ENCODE assay signal across 9 mouse cellular contexts in the genomic region with DNA sequence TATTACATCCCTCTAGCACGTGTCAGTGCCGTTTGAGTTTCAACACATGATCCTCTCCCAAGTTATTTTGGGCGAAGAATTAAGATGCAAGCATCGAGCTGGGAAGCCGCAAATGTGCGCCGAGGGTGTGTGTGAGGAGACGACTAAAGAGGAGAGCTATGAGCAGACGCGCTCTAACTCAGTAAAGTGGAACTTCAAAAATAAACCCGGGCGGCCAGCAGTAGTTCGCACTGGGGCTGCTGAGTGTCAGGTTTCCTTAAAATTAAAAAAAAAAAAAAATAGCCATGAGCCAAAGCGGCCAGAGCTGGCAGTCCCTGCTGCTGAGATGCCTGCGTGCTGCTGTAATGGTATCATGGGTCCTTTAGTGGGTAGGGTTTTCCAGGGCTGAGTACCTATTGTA.
DNase-seq lines count a peak whose midpoint lies in the region; ATAC-seq and TF ChIP-seq lines count a peak whose summit lies in the region.
"Had no signal": no experiment of that assay in that cellular context is flagged by ENCODE, and none has a peak within 500 bp of the region (broad histone marks: within the 10 kb centered on the region; RNA-seq: fewer than 3 reads in every experiment).

No protein-coding gene starts in this region.

- H3K4me1 ChIP-seq in kidney, embryonic 14.5 days (ENCODE audit: control insufficient read depth, insufficient read depth, low read length), result peaks cover 11% of the 10 kb centered on the region; the same call in 1 of the 2 replicates
- H3K4me1 ChIP-seq in kidney, adult 2 months (ENCODE audit: control insufficient read depth, insufficient read depth, low read length), result peaks cover 8% of the 10 kb centered on the region
- H3K4me1 ChIP-seq in embryonic facial prominence, embryonic 11.5 days (ENCODE audit: control insufficient read depth, insufficient read depth, low read length), result no peaks in the 10 kb centered on the region
- H3K4me1 ChIP-seq in limb, embryonic 14.5 days (ENCODE audit: control insufficient read depth, insufficient read depth, low read length), result peaks cover 15% of the 10 kb centered on the region
- H3K4me1 ChIP-seq in thymus, adult 2 months (replicated peaks; ENCODE audit: control insufficient read depth, insufficient read depth, low read length), result no peaks in the 10 kb centered on the region

- WGBS in kidney, embryonic 14.5 days, result 25% methylated on average over 15 of the region's 15 CpGs
- WGBS in kidney, adult 2 months, result 68% methylated on average over 15 of the region's 15 CpGs
- WGBS in embryonic facial prominence, embryonic 11.5 days, result 50% methylated on average over 15 of the region's 15 CpGs
- 17% methylated on average over 15 of the region's 15 CpGs for WGBS in limb, embryonic 14.5 days
- 86% methylated on average over 15 of the region's 15 CpGs for WGBS in thymus, adult 2 months

- TF ChIP-seq CTCF in kidney, adult 2 months (conservative IDR thresholded peaks at IDR 0.05; ENCODE audit: insufficient read depth, insufficient read length, low read depth, low read length), result no peak
- no peak for TF ChIP-seq CTCF in thymus, adult 2 months (IDR thresholded peaks at IDR 0.05; ENCODE audit: borderline replicate concordance, control insufficient read depth, extremely low read depth, insufficient read depth, low read length, poor library complexity)

- 0 out of 2 replicates have a peak, but pooled peaks have one; percentile 59 for ATAC-seq in kidney, embryonic 14.5 days (ENCODE audit: low FRiP score, low TSS enrichment)
- peak; percentile 61; the same call in 1 of the 2 replicates for ATAC-seq in embryonic facial prominence, embryonic 11.5 days (replicated peaks; ENCODE audit: insufficient number of reproducible peaks, low FRiP score, low TSS enrichment, low read depth)
- peak; percentile 83 for ATAC-seq in limb, embryonic 14.5 days (ENCODE audit: low FRiP score, low read depth)

- no peak overlapping the region for H3K27ac ChIP-seq in kidney, embryonic 14.5 days (ENCODE audit: low read depth, low read length)
- H3K27ac ChIP-seq in kidney, adult 2 months (ENCODE audit: insufficient read depth, low read depth, low read length), result no peak overlapping the region
- no peak overlapping the region for H3K27ac ChIP-seq in embryonic facial prominence, embryonic 11.5 days (replicated peaks; ENCODE audit: low read depth, low read length)
- no peak overlapping the region for H3K27ac ChIP-seq in limb, embryonic 14.5 days (replicated peaks; ENCODE audit: low read depth, low read length)
- no peak overlapping the region for H3K27ac ChIP-seq in thymus, adult 2 months (ENCODE audit: control insufficient read depth, insufficient read depth, low read length)
- H3K27ac ChIP-seq: hindbrain, embryonic 15.5 days had no signal

- H3K27me3 ChIP-seq in kidney, embryonic 14.5 days (ENCODE audit: control insufficient read depth, insufficient read depth, low read length), result no peaks in the 10 kb centered on the region
- no peaks in the 10 kb centered on the region for H3K27me3 ChIP-seq in kidney, adult 2 months (replicated peaks; ENCODE audit: control insufficient read depth, insufficient read depth, low read length)
- no peaks in the 10 kb centered on the region for H3K27me3 ChIP-seq in embryonic facial prominence, embryonic 11.5 days (ENCODE audit: control insufficient read depth, insufficient read depth, low read length)
- no peaks in the 10 kb centered on the region for H3K27me3 ChIP-seq in limb, embryonic 14.5 days (ENCODE audit: control insufficient read depth, insufficient read depth, low read length)
- H3K27me3 ChIP-seq in thymus, adult 2 months (ENCODE audit: control insufficient read depth, insufficient read depth, low read length), result no peaks in the 10 kb centered on the region
- H3K27me3 ChIP-seq: hindbrain, embryonic 15.5 days had no signal

- no peak overlapping the region for H3K4me3 ChIP-seq in kidney, embryonic 14.5 days (ENCODE audit: low read length)
- no peak overlapping the region for H3K4me3 ChIP-seq in kidney, adult 2 months (ENCODE audit: insufficient read depth, low read depth, low read length)
- H3K4me3 ChIP-seq in embryonic facial prominence, embryonic 11.5 days (ENCODE audit: low read depth, low read length), result no peak overlapping the region
- H3K4me3 ChIP-seq in limb, embryonic 14.5 days (replicated peaks; ENCODE audit: low read length), result no peak overlapping the region
- no peak overlapping the region for H3K4me3 ChIP-seq in thymus, adult 2 months (ENCODE audit: control insufficient read depth, insufficient read depth, low read length)
- H3K4me3 ChIP-seq: hindbrain, embryonic 15.5 days had no signal

- no peak overlapping the region for H3K9ac ChIP-seq in kidney, embryonic 14.5 days (ENCODE audit: low read depth, low read length)
- H3K9ac ChIP-seq in embryonic facial prominence, embryonic 11.5 days (replicated peaks; ENCODE audit: low read length), result no peak overlapping the region
- no peak overlapping the region for H3K9ac ChIP-seq in limb, embryonic 14.5 days (ENCODE audit: low read depth, low read length, severe bottlenecking)
- H3K9ac ChIP-seq: hindbrain, embryonic 15.5 days had no signal

- no peaks in the 10 kb centered on the region for H3K36me3 ChIP-seq in kidney, embryonic 14.5 days (ENCODE audit: control insufficient read depth, insufficient read depth, low read length)
- H3K36me3 ChIP-seq in kidney, adult 2 months (ENCODE audit: control insufficient read depth, insufficient read depth, low read length), result no peaks in the 10 kb centered on the region
- no peaks in the 10 kb centered on the region for H3K36me3 ChIP-seq in embryonic facial prominence, embryonic 11.5 days (replicated peaks; ENCODE audit: control insufficient read depth, insufficient read depth, low read depth, low read length)
- no peaks in the 10 kb centered on the region for H3K36me3 ChIP-seq in limb, embryonic 14.5 days (ENCODE audit: control insufficient read depth, insufficient read depth, low read length)
- H3K36me3 ChIP-seq in thymus, adult 2 months (ENCODE audit: control insufficient read depth, insufficient read depth, low read length), result no peaks in the 10 kb centered on the region

- no peak overlapping the region for H3K4me2 ChIP-seq in kidney, embryonic 14.5 days (replicated peaks; ENCODE audit: low read depth, low read length)
- no peak overlapping the region for H3K4me2 ChIP-seq in embryonic facial prominence, embryonic 11.5 days (ENCODE audit: low read depth, low read length)
- peak overlapping the region; percentile 19; the same call in 1 of the 2 replicates for H3K4me2 ChIP-seq in limb, embryonic 14.5 days (replicated peaks; ENCODE audit: low read depth, low read length, severe bottlenecking)
- H3K4me2 ChIP-seq: hindbrain, embryonic 15.5 days had no signal

- no peak for DNase-seq in kidney, adult 2 months
- peak; percentile 49 for DNase-seq in embryonic facial prominence, embryonic 11.5 days (ENCODE audit: low spot score)
- DNase-seq in heart, adult 9 months (ENCODE audit: low spot score in 2 of 2), result peak; percentile 23 to 31
- DNase-seq in limb, embryonic 14.5 days (ENCODE audit: low spot score), result peak; percentile 57
- no peak for DNase-seq in cerebellum, postnatal 4 days (ENCODE audit: low spot score in 2 of 2)
- no peak for DNase-seq in cerebellum, adult 11 months
- DNase-seq in thymus, adult 2 months, result no peak

- H3K9me3 ChIP-seq in kidney, embryonic 14.5 days (ENCODE audit: control insufficient read depth, low read length), result no peaks in the 10 kb centered on the region
- H3K9me3 ChIP-seq in embryonic facial prominence, embryonic 11.5 days (replicated peaks; ENCODE audit: control insufficient read depth, low read length), result no peaks in the 10 kb centered on the region
- H3K9me3 ChIP-seq in limb, embryonic 14.5 days (ENCODE audit: control insufficient read depth, low read length), result no peaks in the 10 kb centered on the region
- H3K9me3 ChIP-seq: hindbrain, embryonic 15.5 days had no signal

- no peak for TF ChIP-seq POLR2A in kidney, adult 2 months (IDR thresholded peaks at IDR 0.05; ENCODE audit: low read depth, low read length)
- no peak for TF ChIP-seq POLR2A in limb, embryonic 14.5 days (IDR thresholded peaks at IDR 0.05; ENCODE audit: borderline replicate concordance, extremely low read depth, insufficient read depth, insufficient read length)
- TF ChIP-seq POLR2A in thymus, adult 2 months (IDR thresholded peaks at IDR 0.05; ENCODE audit: control insufficient read depth, extremely low read depth, insufficient read depth, low read length, poor library complexity), result no peak

Comparison
In these comparisons a context has a peak if more than half of its experiments do, and no peak if none do; other contexts are left out.
1. DNase-seq: peak in embryonic facial prominence, embryonic 11.5 days (single experiment), heart, adult 9 months (2 of 2) and limb, embryonic 14.5 days (single experiment); none in kidney, adult 2 months (single experiment), cerebellum, postnatal 4 days (0 of 2), cerebellum, adult 11 months (single experiment) and thymus, adult 2 months (single experiment).
2. Peak in every context shown above with its lines, with median percentiles within 50 percentile points of each other: ATAC-seq.